Mouse (Mus musculus): Measurements from ENCODE around the gene Tmprss2. TPM values are rescaled to one million over a fixed set of nuclear protein-coding genes. Genes with fewer than 3 reads are reported as not detected.
"Not testable (repeated sequence)": the region's sequence is repeated elsewhere in the genome, so short reads cannot be mapped to it uniquely, and the experiment has no call there.

Gene Tmprss2
- polyA plus RNA-seq, 1 experiment from 2014 or later: 0.39 TPM

DNA sequence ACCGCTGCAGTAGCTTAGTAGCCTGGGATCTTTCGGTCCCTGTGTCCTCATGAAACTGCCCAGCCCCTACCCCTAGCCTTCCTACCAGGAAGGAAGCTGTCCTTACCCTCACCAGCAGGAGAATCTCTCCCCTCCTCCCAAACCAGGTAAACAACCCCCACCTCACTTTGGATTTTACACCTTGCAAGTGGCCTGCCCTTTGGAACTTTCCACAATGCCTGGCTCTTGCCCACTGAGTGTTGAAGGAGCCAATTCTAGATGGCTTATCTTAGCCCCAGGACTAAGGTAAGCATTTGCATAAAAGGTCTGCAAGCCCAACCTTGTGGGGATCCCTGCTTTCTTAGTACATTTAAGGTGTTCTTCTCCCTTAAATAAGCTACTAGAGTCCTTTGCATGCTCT is 1.3 kb downstream of the Tmprss2 start:
- no peak overlapping the region for H3K4me3 ChIP-seq
- no peak overlapping the region for H3K27ac ChIP-seq
- DNase-seq (ENCODE audit: low spot score): no peak
- H3K27me3 ChIP-seq (ENCODE audit: low read depth, poor library complexity, severe bottlenecking): peaks cover 65% of the 10 kb centered on the region
- no peaks in the 10 kb centered on the region for H3K36me3 ChIP-seq
- WGBS: 61% methylated on average over 2 of the region's 2 CpGs
- no peaks in the 10 kb centered on the region for H3K9me3 ChIP-seq (replicated peaks)
- H3K4me1 ChIP-seq: peaks cover 12% of the 10 kb centered on the region

- Histone ChIP-seq H3K4me1 (peaks cover 12% of the 10 kb centered on the region), H3K9me3 (replicated peaks) (no peaks in the 10 kb centered on the region), H3K4me3 (no peak overlapping the region), H3K36me3 (no peaks in the 10 kb centered on the region), H3K27me3 (ENCODE audit: low read depth, poor library complexity, severe bottlenecking) (peaks cover 58% of the 10 kb centered on the region), H3K27ac (no peak overlapping the region)
- 100% methylated on average over 1 of the region's 1 CpGs for WGBS
- no peak for DNase-seq (ENCODE audit: low spot score)
These were observed 3.0 kb downstream of the Tmprss2 start for GRCm38 (mm10) chr16:97607956-97608355.

DNA sequence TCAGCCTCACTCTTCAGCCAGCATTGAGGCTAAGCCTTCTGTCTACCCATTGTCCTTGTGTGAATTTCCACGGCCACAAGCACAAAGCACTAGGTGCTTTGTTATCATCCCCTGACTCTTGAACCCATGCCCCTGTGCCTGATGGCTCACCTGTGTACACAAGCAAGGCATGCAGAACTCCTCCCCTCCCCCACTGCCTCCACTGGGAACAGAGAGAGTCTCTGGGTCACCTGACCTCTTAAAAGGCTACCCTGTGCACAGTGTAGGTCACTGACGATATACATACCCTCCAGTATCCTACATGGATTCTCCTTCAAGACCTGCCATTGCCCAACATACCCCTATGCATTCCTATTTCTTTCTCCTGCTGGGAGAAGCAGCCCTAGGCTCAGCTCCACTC is 4.2 kb downstream of the Tmprss2 start:
- peaks cover 47% of the 10 kb centered on the region for H3K27me3 ChIP-seq (ENCODE audit: low read depth, poor library complexity, severe bottlenecking)
- no peaks in the 10 kb centered on the region for H3K9me3 ChIP-seq (replicated peaks)
- WGBS: 79% methylated on average over 2 of the region's 2 CpGs

DNA sequence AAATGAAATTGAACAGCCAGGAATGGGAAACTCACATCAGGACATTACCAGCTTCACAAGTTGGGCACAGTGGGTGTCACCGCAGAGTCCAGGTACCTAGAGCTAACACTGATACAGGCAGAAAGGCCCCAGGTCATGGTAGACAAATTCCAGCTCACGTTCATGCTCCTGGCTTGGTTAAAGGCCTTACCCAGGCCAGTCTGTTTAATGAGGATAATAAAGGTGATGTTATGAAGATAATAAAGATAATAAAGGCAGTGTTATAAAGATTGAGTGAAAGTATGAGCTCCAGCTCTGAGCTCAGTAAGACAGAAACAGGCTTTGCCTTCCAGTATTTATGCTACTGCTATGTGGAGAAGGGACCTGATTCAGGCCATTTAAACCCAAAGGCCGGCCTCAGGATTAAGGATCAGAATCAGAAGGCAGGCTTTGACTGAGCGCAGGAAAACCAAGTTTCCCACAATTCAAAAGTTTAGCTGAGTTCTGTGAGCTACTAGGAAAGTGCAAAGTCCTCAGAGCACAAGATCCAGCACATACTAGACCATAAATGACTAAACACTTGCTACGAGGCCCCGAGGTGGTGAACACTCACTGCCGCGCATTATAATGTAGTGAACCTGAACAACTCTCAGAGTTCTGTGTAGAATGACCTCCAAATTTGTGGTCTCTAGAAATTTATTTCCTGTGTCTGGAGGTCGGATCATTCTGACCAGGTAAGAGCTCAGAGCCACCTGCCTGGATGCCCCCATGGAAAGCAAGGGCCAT is 4.9 kb downstream of the Tmprss2 start:
- no peak overlapping the region for H3K4me3 ChIP-seq
- no peak for DNase-seq (ENCODE audit: low spot score)
- peaks cover 11% of the 10 kb centered on the region for H3K4me1 ChIP-seq
- no peaks in the 10 kb centered on the region for H3K36me3 ChIP-seq
- H3K27ac ChIP-seq: no peak overlapping the region
- whole genome bisulfite sequencing: 87% methylated on average over 9 of the region's 9 CpGs
- H3K27me3 ChIP-seq (ENCODE audit: low read depth, poor library complexity, severe bottlenecking): peaks cover 40% of the 10 kb centered on the region
- no peaks in the 10 kb centered on the region for H3K9me3 ChIP-seq (replicated peaks)

More for the DNA sequence above, 4.2 kb downstream of the Tmprss2 start:
- no peak for DNase-seq (ENCODE audit: low spot score)
- Histone ChIP-seq H3K4me1 (peaks cover 12% of the 10 kb centered on the region), H3K27ac (no peak overlapping the region), H3K4me3 (no peak overlapping the region), H3K36me3 (no peaks in the 10 kb centered on the region)

- 80% methylated on average over 1 of the region's 1 CpGs for WGBS
- 0 out of 2 replicates have a peak, but pooled peaks cover 3% of the 10 kb centered on the region for H3K27me3 ChIP-seq (ENCODE audit: low read depth, poor library complexity, severe bottlenecking)
- H3K27ac ChIP-seq: no peak overlapping the region
- no peak overlapping the region for H3K4me3 ChIP-seq
- no peaks in the 10 kb centered on the region for H3K9me3 ChIP-seq (replicated peaks)
- DNase-seq (ENCODE audit: low spot score): no peak
- no peaks in the 10 kb centered on the region for H3K36me3 ChIP-seq
- H3K4me1 ChIP-seq: no peaks in the 10 kb centered on the region
These were observed 8.7 kb downstream of the Tmprss2 start for GRCm38 (mm10) chr16:97602256-97602655.

GRCm38 (mm10) chr16:97600591-97600990 is 10.4 kb downstream of the Tmprss2 start:
- Histone ChIP-seq H3K4me1 (no peaks in the 10 kb centered on the region), H3K4me3 (no peak overlapping the region), H3K36me3 (no peaks in the 10 kb centered on the region), H3K9me3 (replicated peaks) (no peaks in the 10 kb centered on the region), H3K27me3 (ENCODE audit: low read depth, poor library complexity, severe bottlenecking) (no peaks in the 10 kb centered on the region), H3K27ac (no peak overlapping the region)
- no peak for DNase-seq (ENCODE audit: low spot score)
- 85% methylated on average over 2 of the region's 2 CpGs for WGBS

DNA sequence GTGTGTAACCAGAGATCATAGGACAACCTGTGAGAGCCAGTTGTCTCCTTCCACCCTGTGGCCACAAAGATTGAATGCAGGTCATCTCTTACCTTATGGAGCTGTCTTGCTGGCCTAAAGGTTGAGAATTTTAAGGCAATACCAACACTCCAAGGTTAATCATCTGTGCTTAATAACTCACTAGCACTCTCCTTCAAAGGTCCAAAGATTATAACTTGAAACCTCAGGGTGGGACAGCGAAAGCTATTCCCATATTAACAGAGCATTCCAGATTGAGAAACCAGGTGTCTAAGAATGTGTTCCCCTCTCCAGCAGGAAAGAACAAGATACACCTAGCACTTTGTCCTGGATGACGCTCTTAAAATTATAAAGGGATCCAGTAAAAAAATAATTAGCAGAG is 12.9 kb downstream of the Tmprss2 start:
- no peaks in the 10 kb centered on the region for H3K36me3 ChIP-seq

GRCm38 (mm10) chr16:97593816-97594509 is 17.0 kb downstream of the Tmprss2 start:
- no peaks in the 10 kb centered on the region for H3K27me3 ChIP-seq (ENCODE audit: low read depth, poor library complexity, severe bottlenecking)
- DNase-seq (ENCODE audit: low spot score): no peak
- no peak overlapping the region for H3K4me3 ChIP-seq
- H3K4me1 ChIP-seq: no peaks in the 10 kb centered on the region
- WGBS: 77% methylated on average over 4 of the region's 4 CpGs
- no peaks in the 10 kb centered on the region for H3K36me3 ChIP-seq
- H3K9me3 ChIP-seq (replicated peaks): no peaks in the 10 kb centered on the region
- H3K27ac ChIP-seq: no peak overlapping the region

More for the DNA sequence above, 12.9 kb downstream of the Tmprss2 start:
- no peak for DNase-seq (ENCODE audit: low spot score)
- Histone ChIP-seq H3K9me3 (replicated peaks) (no peaks in the 10 kb centered on the region), H3K27me3 (ENCODE audit: low read depth, poor library complexity, severe bottlenecking) (no peaks in the 10 kb centered on the region), H3K4me1 (no peaks in the 10 kb centered on the region), H3K4me3 (no peak overlapping the region), H3K27ac (no peak overlapping the region)
- 90% methylated on average over 2 of the region's 2 CpGs for whole genome bisulfite sequencing

DNA sequence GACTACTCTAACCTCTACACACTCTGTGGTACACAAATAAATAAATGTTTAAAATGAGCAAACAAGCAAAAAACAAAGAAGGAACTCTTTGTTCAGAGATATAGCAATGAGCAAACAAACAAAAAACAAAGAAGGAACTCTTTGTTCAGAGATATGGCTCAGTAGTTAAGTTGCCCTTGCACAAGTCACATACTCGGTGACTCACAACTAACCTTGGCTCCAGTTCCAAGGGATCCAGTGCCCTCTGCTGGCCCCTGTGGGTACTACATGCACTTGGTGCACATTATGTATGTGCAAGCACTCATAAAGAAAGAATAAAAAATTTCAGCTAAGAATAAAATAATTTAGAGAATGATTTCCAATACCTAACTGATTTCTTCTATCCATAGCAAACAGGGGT is 17.9 kb downstream of the Tmprss2 start:
- no peaks in the 10 kb centered on the region for H3K27me3 ChIP-seq (ENCODE audit: low read depth, poor library complexity, severe bottlenecking)
- no peaks in the 10 kb centered on the region for H3K4me1 ChIP-seq
- no peaks in the 10 kb centered on the region for H3K9me3 ChIP-seq (replicated peaks)
- 42% methylated on average over 1 of the region's 1 CpGs for WGBS
- H3K36me3 ChIP-seq: no peaks in the 10 kb centered on the region
- DNase-seq (ENCODE audit: low spot score): peak; percentile 86
- no peak overlapping the region for H3K4me3 ChIP-seq
- no peak overlapping the region for H3K27ac ChIP-seq

GRCm38 (mm10) chr16:97591512-97591911 is 19.5 kb downstream of the Tmprss2 start:
- Histone ChIP-seq H3K27ac (no peak overlapping the region), H3K4me3 (no peak overlapping the region), H3K36me3 (no peaks in the 10 kb centered on the region), H3K27me3 (ENCODE audit: low read depth, poor library complexity, severe bottlenecking) (no peaks in the 10 kb centered on the region), H3K9me3 (replicated peaks) (no peaks in the 10 kb centered on the region), H3K4me1 (no peaks in the 10 kb centered on the region)
- no peak for DNase-seq (ENCODE audit: low spot score)
- WGBS: 82% methylated on average over 2 of the region's 2 CpGs

- H3K9me3 ChIP-seq (replicated peaks); H3K4me3 ChIP-seq; DNase-seq (ENCODE audit: low spot score); H3K4me1 ChIP-seq; H3K36me3 ChIP-seq; H3K27ac ChIP-seq; H3K27me3 ChIP-seq (ENCODE audit: low read depth, poor library complexity, severe bottlenecking): not testable (repeated sequence)
- WGBS: 80% methylated on average over 1 of the region's 1 CpGs
These were observed 28.1 kb downstream of the Tmprss2 start for GRCm38 (mm10) chr16:97582876-97583275.

- H3K27ac ChIP-seq: no peak overlapping the region
- no peaks in the 10 kb centered on the region for H3K4me1 ChIP-seq
- 62% methylated on average over 1 of the region's 1 CpGs for WGBS
- no peak for DNase-seq (ENCODE audit: low spot score)
- H3K4me3 ChIP-seq: no peak overlapping the region
- no peaks in the 10 kb centered on the region for H3K36me3 ChIP-seq
- H3K27me3 ChIP-seq (ENCODE audit: low read depth, poor library complexity, severe bottlenecking): no peaks in the 10 kb centered on the region
- H3K9me3 ChIP-seq (replicated peaks): no peaks in the 10 kb centered on the region
These were observed 41.6 kb downstream of the Tmprss2 start for GRCm38 (mm10) chr16:97569426-97569825.

DNA sequence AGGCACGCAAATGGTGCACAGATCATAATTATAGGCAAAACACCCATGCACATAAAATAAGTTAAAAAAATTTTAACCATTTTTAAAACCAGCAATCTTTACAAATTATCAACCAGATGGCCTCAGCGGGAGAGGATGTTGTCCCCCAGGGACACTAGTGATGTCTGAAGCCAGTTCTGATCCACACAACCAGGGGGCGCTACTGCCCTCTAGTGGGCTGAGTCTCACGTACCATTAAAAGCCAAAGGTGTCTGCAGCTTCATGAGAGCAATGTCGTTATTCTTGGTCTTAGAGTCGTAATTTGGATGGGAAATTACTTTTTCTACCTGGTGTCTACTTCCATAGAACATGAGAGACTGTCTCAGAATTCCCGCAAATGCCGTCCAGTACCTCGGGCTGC is 42.3 kb downstream of the Tmprss2 start:
- no peak overlapping the region for H3K4me3 ChIP-seq
- no peaks in the 10 kb centered on the region for H3K27me3 ChIP-seq (ENCODE audit: low read depth, poor library complexity, severe bottlenecking)
- no peaks in the 10 kb centered on the region for H3K9me3 ChIP-seq (replicated peaks)
- no peaks in the 10 kb centered on the region for H3K4me1 ChIP-seq
- 70% methylated on average over 9 of the region's 9 CpGs for whole genome bisulfite sequencing
- no peak overlapping the region for H3K27ac ChIP-seq
- peak; percentile 34 for DNase-seq (ENCODE audit: low spot score)
- H3K36me3 ChIP-seq: no peaks in the 10 kb centered on the region

All from limb, embryonic 10.5 days (tissue).